Mouse (Mus musculus) heart, embryonic 14.5 days (tissue): ENCODE data around the gene Tmem167. TPM values are rescaled to one million over a fixed set of nuclear protein-coding genes. Genes with fewer than 3 reads are reported as not detected.

ENCODE experiments used
- ATAC-seq: fragments of 200-750 bp; cut with Nextera tagmentation; 2 replicates; pipeline ENCODE4 v1.8.0; 2017; ENCODE audit warnings: low read depth, moderate TSS enrichment; ENCODE audit not compliant: insufficient number of reproducible peaks, insufficient read depth, low FRiP score
- H3K27ac ChIP-seq, 2 experiments: fragments of 200-500 bp in 1 of 2; fragments of 300-500 bp in 1 of 2; sonication (generic) in 1 of 2; replicated peaks in 1 of 2; 2 replicates each; pipeline ENCODE4 v1.5.1; 2012 to 2014; ENCODE audit warnings: low read depth in 2 of 2, low read length in 2 of 2, control low read depth in 1 of 2, mild to moderate bottlenecking in 1 of 2, mixed read lengths in 1 of 2; ENCODE audit not compliant: control insufficient read depth in 1 of 2, insufficient read depth in 1 of 2
- H3K27me3 ChIP-seq: fragments of 300-500 bp; sonication (generic); 2 replicates; pipeline ENCODE4 v1.6.1; 2014; ENCODE audit warnings: mild to moderate bottlenecking, low read length, control low read depth; ENCODE audit not compliant: control insufficient read depth, insufficient read depth
- H3K36me3 ChIP-seq: fragments of 300-500 bp; sonication (generic); 2 replicates; pipeline ENCODE4 v1.6.1; 2014; ENCODE audit warnings: mild to moderate bottlenecking, control low read depth, low read length, mixed read lengths; ENCODE audit not compliant: control insufficient read depth, insufficient read depth
- H3K4me1 ChIP-seq, 2 experiments: fragments of 200-500 bp in 1 of 2; fragments of 300-500 bp in 1 of 2; sonication (generic) in 1 of 2; 2 replicates each; pipeline ENCODE4 v1.6.1; 2012 to 2014; ENCODE audit warnings: low read length in 2 of 2, control low read depth in 1 of 2, mixed read lengths in 1 of 2; ENCODE audit not compliant: control insufficient read depth in 2 of 2, insufficient read depth in 2 of 2
- H3K4me2 ChIP-seq: fragments of 300-500 bp; sonication (generic); 2 replicates; pipeline ENCODE4 v1.6.1; 2014; ENCODE audit warnings: mild to moderate bottlenecking, low read length
- H3K4me3 ChIP-seq, 2 experiments: fragments of 200-500 bp in 1 of 2; fragments of 300-500 bp in 1 of 2; sonication (generic) in 1 of 2; 2 replicates each; pipeline ENCODE4 v1.5.1; 2012 to 2014; ENCODE audit warnings: low read length in 2 of 2, mild to moderate bottlenecking in 2 of 2, control low read depth in 1 of 2, low read depth in 1 of 2, moderate library complexity in 1 of 2; ENCODE audit not compliant: control insufficient read depth in 1 of 2, insufficient read depth in 1 of 2
- H3K9ac ChIP-seq: fragments of 300-500 bp; sonication (generic); 2 replicates; pipeline ENCODE4 v1.6.1; 2014; ENCODE audit warnings: mild to moderate bottlenecking, low read length
- H3K9me3 ChIP-seq: fragments of 300-500 bp; sonication (generic); 2 replicates; pipeline ENCODE4 v1.6.1; 2016; ENCODE audit warnings: low read length, control low read depth; ENCODE audit not compliant: control insufficient read depth
- WGBS: fragments of 180-500 bp; shearing (Covaris S2); extraction: QIAGEN DNeasy Blood & Tissue Kit; methylation state at CpG from one replicate; pipeline ENCODE4 v1.1.7; 2014; 5-methylcytosine and 5-hydroxymethylcytosine counted together
- polyA plus RNA-seq: library from polyadenylated mRNA; unstranded; fragments of >200 nt; fragmentation: Nextera tagmentation; extraction: Ambion mirVana; gene quantifications from 2 replicates; pipeline ENCODE4 v1.2.1, GENCODE M21; 2014

Gene Tmem167
- polyA plus RNA-seq, result 41.9 and 49.0 TPM in 2 replicates

DNA sequence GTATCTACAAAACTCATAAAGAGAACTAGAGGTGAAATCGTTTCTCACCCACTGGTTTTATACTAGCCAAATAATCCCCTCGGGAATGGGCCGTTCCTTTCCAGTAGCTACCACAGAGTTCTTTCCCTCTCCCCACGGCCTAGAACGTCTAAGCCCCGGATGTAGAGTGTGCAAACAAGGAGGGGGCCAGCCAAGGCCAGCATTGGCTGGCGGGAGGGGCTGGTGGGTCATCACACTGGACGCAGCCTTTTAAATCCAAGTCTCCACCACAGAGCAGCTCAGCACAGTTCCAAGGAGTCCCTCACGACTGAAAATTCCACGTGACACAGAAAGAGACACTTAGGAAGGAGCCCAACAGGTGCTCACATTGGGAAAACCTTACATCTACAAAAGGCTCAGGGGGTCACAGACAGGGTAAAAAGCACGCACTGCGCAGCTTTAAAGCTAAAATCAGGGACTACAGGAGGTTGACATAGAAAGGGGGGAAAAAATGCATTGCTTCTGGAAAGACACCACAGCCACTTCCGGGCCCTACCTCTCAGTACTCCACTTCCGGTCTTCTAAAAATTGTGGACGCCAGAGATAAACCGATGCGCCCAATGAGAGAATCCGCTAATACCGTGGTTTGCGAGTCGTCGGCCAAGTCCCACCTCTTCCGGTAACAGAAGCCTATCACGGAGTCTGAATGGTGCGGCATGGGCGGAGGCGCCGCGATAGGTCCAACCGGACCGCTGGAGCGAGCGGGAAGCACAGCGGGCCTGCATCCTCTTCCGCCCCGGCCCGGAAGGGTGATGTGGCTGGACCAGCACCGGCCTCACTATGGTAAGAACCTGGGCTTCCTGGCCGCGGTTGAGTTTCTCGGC is at the start of gene Tmem167, which contains the start of gene Xrcc4:
TSS of gene Tmem167 (plus strand) at position 162 of the 863 bp plus-strand sequence.
TSS of gene Xrcc4 (minus strand) at position 647 of the 863 bp plus-strand sequence.
- Histone ChIP-seq H3K27me3 (no peaks in the 10 kb centered on the region), H3K36me3 (peaks cover 10% of the 10 kb centered on the region), H3K9ac (peak within 1 kb of the TSS; percentile 93), H3K4me2 (peak within 1 kb of the TSS; percentile 81), H3K9me3 (no peaks in the 10 kb centered on the region), H3K4me3 (peak within 1 kb of the TSS; percentile 93 to 96), H3K27ac (peak within 1 kb of the TSS; percentile 82 to 86), H3K4me1 (peaks cover 0 to 3% of the 10 kb centered on the region in 2 experiments; a peak in 2 of 4 replicates)
- ATAC-seq, result peak; percentile 100
- 2% methylated on average over 41 of the region's 41 CpGs for WGBS

DNA sequence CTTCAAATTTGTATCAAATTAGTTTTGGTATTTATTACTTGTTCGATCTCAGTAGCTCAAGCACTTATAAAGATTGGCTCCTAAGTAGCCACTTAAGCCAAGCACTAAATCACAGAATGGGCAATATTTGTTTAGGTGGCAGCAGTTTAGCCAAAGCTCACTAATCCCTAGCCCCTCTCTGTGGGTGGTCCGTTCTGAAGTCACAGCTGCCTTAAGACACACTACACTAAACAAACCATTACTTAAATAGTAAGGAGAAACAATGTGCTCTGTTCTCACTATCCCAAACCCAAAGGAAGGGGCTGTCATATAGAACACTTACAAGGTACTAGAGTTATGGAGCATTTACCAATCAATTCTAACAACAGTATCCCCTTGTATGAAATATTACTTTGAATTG is 49.3 kb upstream of the Tmem167 start:
- no peaks in the 10 kb centered on the region for H3K36me3 ChIP-seq
- H3K27ac ChIP-seq, result no peak overlapping the region
- H3K4me2 ChIP-seq, result no peak overlapping the region
- H3K9me3 ChIP-seq, result no peaks in the 10 kb centered on the region
- ATAC-seq, result no peak
- no peaks in the 10 kb centered on the region for H3K27me3 ChIP-seq
- no peak overlapping the region for H3K4me3 ChIP-seq
- H3K9ac ChIP-seq, result no peak overlapping the region
- 0 out of 4 replicates have a peak, but pooled peaks cover 0 to 3% of the 10 kb centered on the region in 2 experiments for H3K4me1 ChIP-seq
- 41% methylated on average over 2 of the region's 2 CpGs for WGBS

DNA sequence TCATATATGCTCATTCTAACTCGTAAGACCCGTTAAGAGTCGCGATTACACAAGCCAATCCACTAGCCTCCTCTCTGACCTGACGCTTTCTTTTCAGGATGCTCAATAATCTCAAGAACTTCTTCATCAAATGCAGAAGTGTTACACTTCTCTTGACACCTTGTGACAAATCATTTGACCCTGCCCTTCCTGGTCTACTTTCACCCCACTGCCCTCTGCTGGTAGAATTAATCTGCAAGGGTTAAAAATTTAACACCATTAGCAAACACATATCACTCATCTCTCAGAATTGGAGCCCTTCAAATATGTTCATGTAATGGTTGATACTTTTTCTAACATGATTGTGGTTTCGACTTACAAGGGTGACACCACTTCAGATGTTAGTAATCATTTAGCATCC is 37.2 kb upstream of the Tmem167 start:
- Histone ChIP-seq H3K27me3 (no peaks in the 10 kb centered on the region), H3K9ac (no peak overlapping the region), H3K27ac (no peak overlapping the region), H3K4me1 (no peaks in the 10 kb centered on the region), H3K36me3 (no peaks in the 10 kb centered on the region), H3K4me3 (no peak overlapping the region), H3K9me3 (no peaks in the 10 kb centered on the region), H3K4me2 (no peak overlapping the region)
- WGBS, result 44% methylated on average over 6 of the region's 6 CpGs
- ATAC-seq, result no peak

DNA sequence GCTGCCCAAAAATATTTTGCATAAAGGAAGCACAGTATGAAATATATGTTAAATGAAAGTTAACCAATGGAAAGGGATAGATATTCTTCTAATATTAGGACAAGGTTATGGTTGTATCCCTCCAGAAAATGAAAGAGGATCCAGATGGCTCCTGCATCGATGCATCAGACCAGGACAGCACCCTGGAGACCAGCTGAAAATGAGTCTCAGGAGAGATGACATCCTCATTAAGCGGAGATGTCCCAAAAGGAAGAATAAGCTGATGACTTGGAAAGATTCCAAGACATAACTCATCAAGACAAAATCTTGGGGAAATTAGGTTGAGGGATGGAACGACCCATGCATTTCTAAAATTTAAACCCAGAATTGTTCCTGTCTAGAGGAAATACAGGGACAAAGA is 36.5 kb upstream of the Tmem167 start:
- WGBS, result 82% methylated on average over 3 of the region's 3 CpGs
- Histone ChIP-seq H3K36me3 (no peaks in the 10 kb centered on the region), H3K27ac (no peak overlapping the region), H3K9me3 (no peaks in the 10 kb centered on the region), H3K4me3 (no peak overlapping the region), H3K4me1 (no peaks in the 10 kb centered on the region), H3K27me3 (no peaks in the 10 kb centered on the region), H3K4me2 (no peak overlapping the region), H3K9ac (no peak overlapping the region)
- no peak for ATAC-seq

DNA sequence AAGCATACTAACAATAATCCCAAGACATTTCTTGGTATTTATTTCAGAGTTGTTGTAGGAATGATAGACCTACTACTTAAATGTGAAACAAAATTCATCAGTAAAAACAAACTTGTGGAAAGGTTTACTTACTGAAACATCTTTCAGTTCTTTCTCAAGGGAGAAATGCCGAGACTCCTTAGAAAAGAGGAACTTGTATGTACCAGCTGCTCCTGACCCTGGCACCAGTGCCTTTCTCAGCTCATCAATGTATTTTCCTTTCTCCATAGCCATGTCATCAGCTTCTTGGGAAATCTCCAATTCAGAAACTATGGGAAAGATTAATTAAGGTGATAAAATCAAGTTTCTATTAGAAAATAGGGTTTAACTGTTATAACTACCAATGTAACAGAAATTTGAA is 27.0 kb upstream of the Tmem167 start:
- Histone ChIP-seq H3K9ac (no peak overlapping the region), H3K36me3 (no peaks in the 10 kb centered on the region), H3K4me3 (no peak overlapping the region), H3K27me3 (no peaks in the 10 kb centered on the region), H3K4me1 (no peaks in the 10 kb centered on the region), H3K27ac (no peak overlapping the region), H3K9me3 (no peaks in the 10 kb centered on the region), H3K4me2 (no peak overlapping the region)
- ATAC-seq, result no peak
- WGBS, result 83% methylated on average over 1 of the region's 1 CpGs

DNA sequence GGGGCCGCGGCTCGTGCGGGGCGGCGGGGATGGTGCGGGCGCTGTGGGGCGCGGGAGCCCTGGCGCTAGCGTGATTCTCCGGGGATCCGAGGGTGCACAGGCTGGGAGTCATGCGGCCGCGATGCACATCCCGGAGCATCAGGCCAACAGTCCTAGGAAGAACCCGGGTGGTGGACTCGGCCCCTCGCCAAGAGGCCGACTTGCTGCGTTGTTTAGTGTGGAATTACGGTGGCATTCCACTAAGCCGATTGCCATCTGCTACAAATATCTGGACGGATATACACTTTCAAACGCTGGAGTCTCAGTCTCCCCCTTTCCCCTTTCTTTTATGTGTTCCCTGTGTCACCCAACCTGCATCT is 881 bp downstream of the Tmem167 start:
- Histone ChIP-seq H3K27ac (peak overlapping the region; percentile 64 to 86), H3K9ac (peak overlapping the region; percentile 93), H3K27me3 (no peaks in the 10 kb centered on the region), H3K36me3 (peaks cover 10% of the 10 kb centered on the region), H3K4me1 (peaks cover 0 to 3% of the 10 kb centered on the region in 2 experiments; a peak in 2 of 4 replicates), H3K4me3 (peak overlapping the region; percentile 93 to 96), H3K9me3 (no peaks in the 10 kb centered on the region), H3K4me2 (peak overlapping the region; percentile 81)
- 1% methylated on average over 27 of the region's 27 CpGs for WGBS
- peak; percentile 58 for ATAC-seq

DNA sequence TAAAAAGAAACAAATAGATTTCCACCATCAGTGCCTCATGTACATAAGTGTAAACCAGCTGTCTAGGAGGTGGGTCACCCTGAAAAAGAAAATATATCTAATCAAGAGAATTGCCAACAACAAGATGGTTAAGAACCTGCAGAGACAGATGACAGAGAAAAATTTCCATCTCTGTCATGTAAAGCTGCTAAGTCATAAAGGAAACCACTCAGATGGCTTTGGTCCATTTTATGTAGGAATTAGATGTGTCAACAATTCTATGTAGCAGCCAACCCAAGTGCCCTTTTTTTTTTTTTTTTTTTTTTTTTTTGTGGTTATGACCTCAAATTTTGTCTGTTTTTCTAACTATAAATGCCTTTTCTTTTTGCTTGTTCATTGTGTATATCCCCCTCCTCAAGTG is 12.6 kb downstream of the Tmem167 start:
- Histone ChIP-seq H3K4me3 (no peak overlapping the region), H3K27ac (no peak overlapping the region), H3K9ac (no peak overlapping the region), H3K9me3 (no peaks in the 10 kb centered on the region), H3K27me3 (no peaks in the 10 kb centered on the region), H3K4me1 (no peaks in the 10 kb centered on the region), H3K4me2 (no peak overlapping the region), H3K36me3 (peaks cover 73% of the 10 kb centered on the region)
- ATAC-seq, result no peak
